ENCODE assay signal across 8 mouse cellular contexts in genomic region chr3:36330656-36331055, GRCm38 (mm10).
DNase-seq lines count a peak whose midpoint lies in the region; ATAC-seq lines count a peak whose summit lies in the region.

No protein-coding gene starts in this region.

- no peak overlapping the region for H3K4me3 ChIP-seq in forebrain, embryonic 11.5 days (ENCODE audit: low read depth, low read length)
- H3K4me3 ChIP-seq in forebrain, embryonic 16.5 days (replicated peaks; ENCODE audit: low read length), result no peak overlapping the region

- H3K4me1 ChIP-seq in forebrain, embryonic 11.5 days (replicated peaks; ENCODE audit: control insufficient read depth, insufficient read depth, low read length), result no peaks in the 10 kb centered on the region
- no peaks in the 10 kb centered on the region for H3K4me1 ChIP-seq in forebrain, embryonic 16.5 days (replicated peaks; ENCODE audit: control insufficient read depth, insufficient read depth, low read length)

- H3K36me3 ChIP-seq in forebrain, embryonic 11.5 days (ENCODE audit: control insufficient read depth, insufficient read depth, low read length), result no peaks in the 10 kb centered on the region
- no peaks in the 10 kb centered on the region for H3K36me3 ChIP-seq in forebrain, embryonic 16.5 days (ENCODE audit: control insufficient read depth, insufficient read depth)

- 22% methylated on average over 9 of the region's 9 CpGs for WGBS in forebrain, embryonic 11.5 days
- 22% methylated on average over 9 of the region's 9 CpGs for WGBS in forebrain, embryonic 16.5 days

- no peak overlapping the region for H3K4me2 ChIP-seq in forebrain, embryonic 11.5 days (ENCODE audit: low read depth, low read length, severe bottlenecking)
- H3K4me2 ChIP-seq in forebrain, embryonic 16.5 days (ENCODE audit: low read length), result no peak overlapping the region

- no peak for ATAC-seq in forebrain, embryonic 11.5 days (replicated peaks; ENCODE audit: low FRiP score)
- ATAC-seq in forebrain, embryonic 16.5 days, result no peak
- ATAC-seq in granulocyte monocyte progenitor cell, adult 5-6 weeks (replicated peaks; ENCODE audit: poor library complexity, severe bottlenecking), result peak; percentile 87

- H3K27ac ChIP-seq in forebrain, embryonic 11.5 days (ENCODE audit: low read depth, low read length), result no peak overlapping the region
- H3K27ac ChIP-seq in forebrain, embryonic 16.5 days (ENCODE audit: low read length), result no peak overlapping the region

- no peaks in the 10 kb centered on the region for H3K9me3 ChIP-seq in forebrain, embryonic 11.5 days (ENCODE audit: control insufficient read depth, low read length)
- H3K9me3 ChIP-seq in forebrain, embryonic 16.5 days (ENCODE audit: control insufficient read depth, low read length), result no peaks in the 10 kb centered on the region

- DNase-seq in forebrain, embryonic 11.5 days (ENCODE audit: low spot score), result peak; percentile 78
- DNase-seq in right cerebral cortex, postnatal 10 days (ENCODE audit: low spot score in 2 of 2), result peak; percentile 34 to 49
- no peak for DNase-seq in right cerebral cortex, adult 18-20 months
- DNase-seq in c-Kit-positive CD71-negative TER-119-negative erythroid progenitor cells, embryonic 14.5 days (ENCODE audit: low read depth), result peak; percentile 41
- peak; percentile 51 for DNase-seq in lung, postnatal 10 days
- DNase-seq in layer of hippocampus, postnatal 36 days, result no peak

- no peaks in the 10 kb centered on the region for H3K27me3 ChIP-seq in forebrain, embryonic 11.5 days (ENCODE audit: control insufficient read depth, insufficient read depth, low read length)
- no peaks in the 10 kb centered on the region for H3K27me3 ChIP-seq in forebrain, embryonic 16.5 days (replicated peaks; ENCODE audit: control insufficient read depth, insufficient read depth, low read length)

- H3K9ac ChIP-seq in forebrain, embryonic 11.5 days (ENCODE audit: low read length), result no peak overlapping the region
- H3K9ac ChIP-seq in forebrain, embryonic 16.5 days (replicated peaks; ENCODE audit: low read depth, low read length), result no peak overlapping the region

Comparison
In these comparisons a context has a peak if more than half of its experiments do, and no peak if none do; other contexts are left out.
1. DNase-seq: peak in forebrain, embryonic 11.5 days (single experiment), right cerebral cortex, postnatal 10 days (2 of 2), c-Kit-positive CD71-negative TER-119-negative erythroid progenitor cells, embryonic 14.5 days (single experiment) and lung, postnatal 10 days (single experiment); none in right cerebral cortex, adult 18-20 months (single experiment) and layer of hippocampus, postnatal 36 days (0 of 2).